17 mouse cellular contexts compared by ENCODE assay signal in the genomic region with DNA sequence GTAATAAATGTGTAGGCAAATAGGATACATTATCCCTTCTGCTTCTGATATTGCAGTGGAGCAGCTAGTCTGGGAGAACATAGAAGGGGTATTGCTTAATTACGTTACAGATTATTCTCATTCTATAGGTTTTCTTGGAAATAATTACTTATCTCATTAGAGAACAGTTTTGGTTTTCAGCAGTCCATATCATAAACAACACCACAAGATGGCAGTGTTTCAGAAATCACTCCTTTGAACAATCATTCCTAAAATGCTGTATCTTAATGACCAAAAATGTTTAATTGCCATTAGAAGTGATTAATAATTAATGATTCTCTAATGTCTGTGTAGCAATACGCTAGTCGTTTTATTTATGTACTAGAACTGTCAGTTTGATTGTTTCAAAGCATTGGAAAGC.
A peak's percentile ranks its signal among the peaks of the same experiment; 100 is the strongest.
DNase-seq lines count a peak whose midpoint lies in the region; ATAC-seq and TF ChIP-seq lines count a peak whose summit lies in the region.
"Had no signal": no experiment of that assay in that cellular context is flagged by ENCODE, and none has a peak within 500 bp of the region (broad histone marks: within the 10 kb centered on the region; RNA-seq: fewer than 3 reads in every experiment).

No protein-coding gene starts in this region.

- no peaks in the 10 kb centered on the region for H3K27me3 ChIP-seq in embryonic facial prominence, embryonic 11.5 days (ENCODE audit: control insufficient read depth, insufficient read depth, low read length)
- no peaks in the 10 kb centered on the region for H3K27me3 ChIP-seq in embryonic facial prominence, embryonic 10.5 days (replicated peaks; ENCODE audit: low read depth, poor library complexity, severe bottlenecking)
- H3K27me3 ChIP-seq: embryonic facial prominence, embryonic 13.5 days; heart, embryonic 12.5 days; intestine, embryonic 15.5 days; neural tube, embryonic 13.5 days; stomach, embryonic 15.5 days had no signal

- no peak overlapping the region for H3K4me2 ChIP-seq in embryonic facial prominence, embryonic 11.5 days (ENCODE audit: low read depth, low read length)
- H3K4me2 ChIP-seq: embryonic facial prominence, embryonic 13.5 days; heart, embryonic 12.5 days; intestine, embryonic 15.5 days; neural tube, embryonic 13.5 days; stomach, embryonic 15.5 days had no signal

- no peak for ATAC-seq in embryonic facial prominence, embryonic 11.5 days (replicated peaks; ENCODE audit: insufficient number of reproducible peaks, low FRiP score, low TSS enrichment, low read depth)
- ATAC-seq: intestine, embryonic 15.5 days had no signal

- H3K4me3 ChIP-seq in embryonic facial prominence, embryonic 11.5 days (ENCODE audit: low read depth, low read length): no peak overlapping the region
- no peak overlapping the region for H3K4me3 ChIP-seq in embryonic facial prominence, embryonic 10.5 days
- no peak overlapping the region for H3K4me3 ChIP-seq in layer of hippocampus, adult 2 months
- H3K4me3 ChIP-seq: embryonic facial prominence, embryonic 13.5 days; heart, embryonic 12.5 days; intestine, embryonic 15.5 days; neural tube, embryonic 13.5 days; stomach, embryonic 15.5 days had no signal

- peak; percentile 24 for DNase-seq in embryonic facial prominence, embryonic 11.5 days (ENCODE audit: low spot score)
- DNase-seq in embryonic facial prominence, embryonic 10.5 days (ENCODE audit: low spot score): no peak
- DNase-seq in layer of hippocampus, adult 2 months (ENCODE audit: low spot score in 2 of 2): no peak
- no peak for DNase-seq in layer of hippocampus, postnatal 10 days (ENCODE audit: low spot score in 2 of 2)
- peak; percentile 23 for DNase-seq in 3T3-L1 (ENCODE audit: low read depth, low spot score)
- peak; percentile 13 for DNase-seq in embryo, embryonic 11 days
- no peak for DNase-seq in adrenal gland, postnatal 4 days (ENCODE audit: low spot score in 2 of 2)
- DNase-seq in frontal cortex, postnatal 10 days (ENCODE audit: low spot score in 2 of 2): no peak
- DNase-seq: adrenal gland, adult 2 months; B cell, adult 2 months; cerebellum, adult 11-12 months had no signal

- H3K4me1 ChIP-seq in embryonic facial prominence, embryonic 11.5 days (ENCODE audit: control insufficient read depth, insufficient read depth, low read length): no peaks in the 10 kb centered on the region
- no peaks in the 10 kb centered on the region for H3K4me1 ChIP-seq in embryonic facial prominence, embryonic 10.5 days
- H3K4me1 ChIP-seq: embryonic facial prominence, embryonic 13.5 days; heart, embryonic 12.5 days; intestine, embryonic 15.5 days; neural tube, embryonic 13.5 days; stomach, embryonic 15.5 days had no signal

- 53% methylated on average over 3 of the region's 3 CpGs for WGBS in embryonic facial prominence, embryonic 11.5 days
- WGBS in embryonic facial prominence, embryonic 10.5 days: 66% methylated on average over 3 of the region's 3 CpGs

- no peaks in the 10 kb centered on the region for H3K9me3 ChIP-seq in embryonic facial prominence, embryonic 11.5 days (replicated peaks; ENCODE audit: control insufficient read depth, low read length)
- no peaks in the 10 kb centered on the region for H3K9me3 ChIP-seq in embryonic facial prominence, embryonic 10.5 days
- H3K9me3 ChIP-seq: embryonic facial prominence, embryonic 13.5 days; heart, embryonic 12.5 days; intestine, embryonic 15.5 days; neural tube, embryonic 13.5 days; stomach, embryonic 15.5 days had no signal

- peak; percentile 82 for TF ChIP-seq CTCF in layer of hippocampus, adult 2 months (conservative IDR thresholded peaks at IDR 0.05)

- H3K9ac ChIP-seq in embryonic facial prominence, embryonic 11.5 days (replicated peaks; ENCODE audit: low read length): no peak overlapping the region
- H3K9ac ChIP-seq: embryonic facial prominence, embryonic 13.5 days; heart, embryonic 12.5 days; intestine, embryonic 15.5 days; liver, embryonic 14.5 days; neural tube, embryonic 13.5 days; stomach, embryonic 15.5 days had no signal

- no peak overlapping the region for H3K27ac ChIP-seq in embryonic facial prominence, embryonic 11.5 days (replicated peaks; ENCODE audit: low read depth, low read length)
- H3K27ac ChIP-seq in embryonic facial prominence, embryonic 10.5 days (replicated peaks): no peak overlapping the region
- no peak overlapping the region for H3K27ac ChIP-seq in layer of hippocampus, adult 2 months
- H3K27ac ChIP-seq: embryonic facial prominence, embryonic 13.5 days; intestine, embryonic 15.5 days; liver, embryonic 14.5 days; neural tube, embryonic 13.5 days; stomach, embryonic 15.5 days had no signal

- no peaks in the 10 kb centered on the region for H3K36me3 ChIP-seq in embryonic facial prominence, embryonic 11.5 days (replicated peaks; ENCODE audit: control insufficient read depth, insufficient read depth, low read depth, low read length)
- no peaks in the 10 kb centered on the region for H3K36me3 ChIP-seq in embryonic facial prominence, embryonic 10.5 days (replicated peaks)
- H3K36me3 ChIP-seq: embryonic facial prominence, embryonic 13.5 days; heart, embryonic 12.5 days; intestine, embryonic 15.5 days; neural tube, embryonic 13.5 days; stomach, embryonic 15.5 days had no signal

Comparison
In these comparisons a context has a peak if more than half of its experiments do, and no peak if none do; other contexts are left out.
1. DNase-seq: peak in embryonic facial prominence, embryonic 11.5 days (single experiment), 3T3-L1 (single experiment) and embryo, embryonic 11 days (single experiment); none in embryonic facial prominence, embryonic 10.5 days (single experiment), layer of hippocampus, adult 2 months (0 of 2), layer of hippocampus, postnatal 10 days (0 of 2), adrenal gland, postnatal 4 days (0 of 2) and frontal cortex, postnatal 10 days (0 of 2).